Mouse (Mus musculus) thymus, adult 2 months (tissue): ENCODE measurements around the gene Olfr1393.

Source experiments
- CTCF ChIP-seq: fragments of 200-500 bp; IDR thresholded peaks from 2 replicates; pipeline ENCODE4 v1.5.1; 2012; ENCODE audit warnings: mild to moderate bottlenecking, control low read depth, low read length, moderate library complexity, borderline replicate concordance; ENCODE audit not compliant: control insufficient read depth, poor library complexity, insufficient read depth; ENCODE audit errors: extremely low read depth
- POLR2A ChIP-seq: fragments of 200-500 bp; IDR thresholded peaks from 2 replicates; pipeline ENCODE4 v1.6.1; 2012; ENCODE audit warnings: mild to moderate bottlenecking, low read length, control low read depth, moderate library complexity; ENCODE audit not compliant: control insufficient read depth, poor library complexity, insufficient read depth; ENCODE audit errors: extremely low read depth

DNA sequence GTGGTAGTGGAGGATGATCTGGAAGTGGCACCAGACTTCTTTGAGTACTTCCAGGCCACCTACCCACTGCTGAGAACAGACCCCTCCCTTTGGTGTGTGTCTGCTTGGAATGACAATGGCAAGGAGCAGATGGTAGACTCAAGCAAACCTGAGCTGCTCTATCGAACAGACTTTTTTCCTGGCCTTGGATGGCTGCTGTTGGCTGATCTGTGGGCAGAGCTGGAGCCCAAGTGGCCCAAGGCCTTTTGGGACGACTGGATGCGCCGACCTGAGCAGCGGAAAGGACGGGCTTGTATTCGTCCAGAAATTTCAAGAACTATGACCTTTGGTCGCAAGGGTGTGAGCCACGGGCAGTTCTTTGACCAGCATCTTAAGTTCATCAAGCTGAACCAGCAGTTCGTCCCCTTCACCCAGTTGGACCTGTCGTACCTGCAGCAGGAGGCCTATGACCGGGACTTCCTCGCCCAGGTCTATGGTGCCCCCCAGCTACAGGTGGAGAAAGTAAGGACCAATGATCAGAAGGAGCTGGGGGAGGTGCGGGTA is 16.7 kb upstream of the Olfr1393 start:
- no peak for TF ChIP-seq POLR2A
- TF ChIP-seq CTCF = no peak
